Mouse (Mus musculus): ENCODE results near the gene Sgca. TPM values are rescaled to one million over a fixed set of nuclear protein-coding genes. Genes with fewer than 3 reads are reported as not detected.

Gene Sgca
- polyA plus RNA-seq, 1 experiment from 2014 or later = not detected

DNA sequence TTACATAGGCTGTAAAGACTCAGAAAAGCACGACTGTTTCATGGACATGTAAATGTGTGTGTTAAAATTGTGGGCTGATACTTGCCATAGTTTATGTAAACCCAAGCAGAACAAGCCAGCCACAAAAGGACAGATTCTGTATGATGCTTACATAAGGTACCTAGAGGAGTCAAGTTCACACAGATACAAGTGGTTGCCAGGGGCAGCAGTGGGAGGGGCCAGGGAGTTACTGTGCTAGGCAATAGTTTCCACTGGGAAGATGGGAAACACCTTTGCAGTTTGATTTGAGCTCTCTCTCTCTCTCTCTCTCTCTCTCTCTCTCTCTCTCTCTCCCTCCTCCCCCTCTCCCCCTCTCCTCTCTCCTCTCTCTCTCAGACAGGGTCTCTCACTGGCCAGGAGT lies 9.0 kb upstream of the Sgca start:
- 56% methylated on average over 1 of the region's 1 CpGs for WGBS
- no peak for DNase-seq (ENCODE audit: low spot score)

GRCm38 (mm10) chr11:94979462-94980179 lies 3.5 kb upstream of the Sgca start:
- WGBS = 78% methylated on average over 11 of the region's 11 CpGs
- Histone ChIP-seq H3K9me3 (replicated peaks; ENCODE audit: control insufficient read depth, low read length) (no peaks in the 10 kb centered on the region), H3K27me3 (replicated peaks; ENCODE audit: control insufficient read depth, insufficient read depth, low read length) (no peaks in the 10 kb centered on the region), H3K36me3 (ENCODE audit: control insufficient read depth, insufficient read depth, low read length) (no peaks in the 10 kb centered on the region), H3K4me1 (ENCODE audit: control insufficient read depth, insufficient read depth, low read length) (peaks cover 7% of the 10 kb centered on the region; the same call in 1 of the 2 replicates), H3K4me2 (ENCODE audit: low read length) (peak overlapping the region; percentile 49), H3K9ac (ENCODE audit: low read length) (peak overlapping the region; percentile 70; the same call in 1 of the 2 replicates), H3K4me3 (ENCODE audit: low read depth, low read length) (no peak overlapping the region), H3K27ac (ENCODE audit: low read depth, low read length) (peak overlapping the region; percentile 46; the same call in 1 of the 2 replicates)
- ATAC-seq = no peak
- DNase-seq (ENCODE audit: low spot score) = no peak

More for the DNA sequence above, 9.0 kb upstream of the Sgca start:
- no peaks in the 10 kb centered on the region for H3K9me3 ChIP-seq (replicated peaks; ENCODE audit: control insufficient read depth, low read length)
- no peak overlapping the region for H3K27ac ChIP-seq (ENCODE audit: low read depth, low read length)
- H3K4me2 ChIP-seq (ENCODE audit: low read length) = no peak overlapping the region
- no peaks in the 10 kb centered on the region for H3K27me3 ChIP-seq (replicated peaks; ENCODE audit: control insufficient read depth, insufficient read depth, low read length)
- H3K4me3 ChIP-seq (ENCODE audit: low read depth, low read length) = no peak overlapping the region
- H3K36me3 ChIP-seq (ENCODE audit: control insufficient read depth, insufficient read depth, low read length) = no peaks in the 10 kb centered on the region
- no peak overlapping the region for H3K9ac ChIP-seq (ENCODE audit: low read length)
- no peak for ATAC-seq
- H3K4me1 ChIP-seq (ENCODE audit: control insufficient read depth, insufficient read depth, low read length) = peaks cover 9% of the 10 kb centered on the region

- H3K27ac ChIP-seq (ENCODE audit: low read depth, low read length) = peak overlapping the region; percentile 96
- peak overlapping the region; percentile 49 for H3K4me2 ChIP-seq (ENCODE audit: low read length)
- ATAC-seq (peak; percentile 97), DNase-seq (ENCODE audit: low spot score) (peak; percentile 98)
- no peaks in the 10 kb centered on the region for H3K9me3 ChIP-seq (replicated peaks; ENCODE audit: control insufficient read depth, low read length)
- WGBS = 1% methylated on average over 20 of the region's 20 CpGs
- peak overlapping the region; percentile 70 for H3K9ac ChIP-seq (ENCODE audit: low read length)
- no peaks in the 10 kb centered on the region for H3K36me3 ChIP-seq (ENCODE audit: control insufficient read depth, insufficient read depth, low read length)
- H3K27me3 ChIP-seq (replicated peaks; ENCODE audit: control insufficient read depth, insufficient read depth, low read length) = no peaks in the 10 kb centered on the region
- H3K4me3 ChIP-seq (ENCODE audit: low read depth, low read length) = peak overlapping the region; percentile 21
- H3K4me1 ChIP-seq (ENCODE audit: control insufficient read depth, insufficient read depth, low read length) = peaks cover 7% of the 10 kb centered on the region; the same call in 1 of the 2 replicates
These were observed 2.8 kb upstream of the Sgca start for GRCm38 (mm10) chr11:94978947-94979346.

GRCm38 (mm10) chr11:94978178-94978915 lies 2.2 kb upstream of the Sgca start:
- peak; percentile 74 for ATAC-seq
- WGBS = 35% methylated on average over 9 of the region's 9 CpGs

DNA sequence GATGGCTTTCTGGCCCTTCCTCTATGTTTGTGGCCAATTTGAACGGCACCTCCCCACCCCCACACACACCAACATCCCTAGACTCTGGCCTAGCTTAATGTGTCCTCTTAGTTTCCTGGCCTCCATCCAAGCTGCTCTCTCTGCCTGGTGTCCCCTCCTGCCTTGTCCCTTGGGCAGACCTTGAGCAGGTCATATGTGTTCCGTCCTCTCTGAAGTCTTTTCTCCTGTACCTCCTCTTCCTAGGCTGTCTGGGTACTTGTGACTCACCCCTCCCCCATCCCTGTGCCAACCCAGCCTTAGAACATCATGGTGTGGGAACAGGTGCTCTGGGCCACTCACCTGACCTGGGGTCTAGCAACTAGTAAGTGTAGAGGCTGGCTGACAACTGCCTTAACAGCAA lies 1.2 kb downstream of the Sgca start:
- Histone ChIP-seq H3K4me2 (ENCODE audit: low read length) (no peak overlapping the region), H3K36me3 (ENCODE audit: control insufficient read depth, insufficient read depth, low read length) (no peaks in the 10 kb centered on the region), H3K9ac (ENCODE audit: low read length) (no peak overlapping the region), H3K4me3 (ENCODE audit: low read depth, low read length) (no peak overlapping the region), H3K4me1 (ENCODE audit: control insufficient read depth, insufficient read depth, low read length) (peaks cover 7% of the 10 kb centered on the region; the same call in 1 of the 2 replicates), H3K9me3 (replicated peaks; ENCODE audit: control insufficient read depth, low read length) (no peaks in the 10 kb centered on the region), H3K27ac (ENCODE audit: low read depth, low read length) (no peak overlapping the region), H3K27me3 (replicated peaks; ENCODE audit: control insufficient read depth, insufficient read depth, low read length) (no peaks in the 10 kb centered on the region)
- 92% methylated on average over 2 of the region's 2 CpGs for WGBS
- DNase-seq (ENCODE audit: low spot score) (no peak), ATAC-seq (no peak)

More at GRCm38 (mm10) chr11:94978178-94978915, 2.2 kb upstream of the Sgca start:
- DNase-seq (ENCODE audit: low spot score) = peak; percentile 58
- Histone ChIP-seq H3K4me2 (ENCODE audit: low read length) (peak overlapping the region; percentile 49), H3K27me3 (replicated peaks; ENCODE audit: control insufficient read depth, insufficient read depth, low read length) (no peaks in the 10 kb centered on the region), H3K27ac (ENCODE audit: low read depth, low read length) (peak overlapping the region; percentile 96), H3K4me3 (ENCODE audit: low read depth, low read length) (peak overlapping the region; percentile 21), H3K4me1 (ENCODE audit: control insufficient read depth, insufficient read depth, low read length) (peaks cover 7% of the 10 kb centered on the region; the same call in 1 of the 2 replicates), H3K36me3 (ENCODE audit: control insufficient read depth, insufficient read depth, low read length) (no peaks in the 10 kb centered on the region), H3K9me3 (replicated peaks; ENCODE audit: control insufficient read depth, low read length) (no peaks in the 10 kb centered on the region), H3K9ac (ENCODE audit: low read length) (peak overlapping the region; percentile 70)

- ATAC-seq (no peak), DNase-seq (ENCODE audit: low spot score) (no peak)
- H3K27me3 ChIP-seq (replicated peaks; ENCODE audit: control insufficient read depth, insufficient read depth, low read length) = no peaks in the 10 kb centered on the region
- no peak overlapping the region for H3K4me2 ChIP-seq (ENCODE audit: low read length)
- H3K9me3 ChIP-seq (replicated peaks; ENCODE audit: control insufficient read depth, low read length) = no peaks in the 10 kb centered on the region
- H3K27ac ChIP-seq (ENCODE audit: low read depth, low read length) = no peak overlapping the region
- no peaks in the 10 kb centered on the region for H3K36me3 ChIP-seq (ENCODE audit: control insufficient read depth, insufficient read depth, low read length)
- H3K9ac ChIP-seq (ENCODE audit: low read length) = no peak overlapping the region
- 50% methylated on average over 4 of the region's 4 CpGs for WGBS
- peaks cover 4% of the 10 kb centered on the region; the same call in 1 of the 2 replicates for H3K4me1 ChIP-seq (ENCODE audit: control insufficient read depth, insufficient read depth, low read length)
- H3K4me3 ChIP-seq (ENCODE audit: low read depth, low read length) = no peak overlapping the region
These were observed 2.8 kb downstream of the Sgca start for GRCm38 (mm10) chr11:94973313-94973712.

- Histone ChIP-seq H3K27me3 (replicated peaks; ENCODE audit: control insufficient read depth, insufficient read depth, low read length) (no peaks in the 10 kb centered on the region), H3K36me3 (ENCODE audit: control insufficient read depth, insufficient read depth, low read length) (no peaks in the 10 kb centered on the region), H3K4me2 (ENCODE audit: low read length) (no peak overlapping the region), H3K4me1 (ENCODE audit: control insufficient read depth, insufficient read depth, low read length) (peaks cover under 1% of the 10 kb centered on the region; the same call in 1 of the 2 replicates), H3K9me3 (replicated peaks; ENCODE audit: control insufficient read depth, low read length) (no peaks in the 10 kb centered on the region), H3K4me3 (ENCODE audit: low read depth, low read length) (no peak overlapping the region), H3K27ac (ENCODE audit: low read depth, low read length) (no peak overlapping the region), H3K9ac (ENCODE audit: low read length) (no peak overlapping the region)
- no peak for DNase-seq (ENCODE audit: low spot score)
- WGBS = 64% methylated on average over 5 of the region's 5 CpGs
- ATAC-seq = no peak
These were observed 3.2 kb downstream of the Sgca start for GRCm38 (mm10) chr11:94972887-94973286.

DNA sequence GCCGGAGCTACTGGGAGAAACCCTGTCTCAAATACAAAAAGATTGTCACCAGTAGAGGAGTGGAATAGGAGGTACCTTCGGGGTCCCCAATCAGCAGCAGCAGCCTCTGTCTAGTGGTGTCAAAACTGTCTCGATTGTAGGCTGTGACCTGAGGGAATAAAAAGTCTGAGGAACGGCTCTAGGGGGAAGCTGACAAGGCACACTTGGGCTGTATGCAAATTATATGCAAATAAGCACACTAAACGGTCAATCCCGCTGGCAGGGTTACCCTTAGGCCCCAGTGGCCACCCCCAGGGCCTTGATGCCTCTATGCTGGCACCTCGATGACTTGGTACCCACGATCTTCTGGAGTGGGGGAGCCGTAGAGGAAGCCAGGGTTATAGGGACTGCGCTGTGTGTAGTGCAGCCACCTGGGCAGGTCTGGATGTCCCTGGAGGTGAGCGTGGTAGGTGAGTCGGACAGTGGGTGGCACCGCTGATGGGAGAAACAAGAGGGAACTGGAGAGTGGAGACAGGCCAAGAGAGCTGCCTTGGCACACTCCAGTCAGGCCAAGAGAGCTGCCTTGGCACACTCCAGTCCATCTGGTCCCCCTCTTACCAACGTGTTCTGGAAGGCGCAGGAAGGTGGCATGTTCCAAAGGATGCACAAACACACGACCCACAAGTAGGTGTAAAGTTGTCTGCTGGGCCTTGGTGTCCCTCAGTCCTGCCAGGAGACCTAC lies 4.1 kb downstream of the Sgca start:
- no peaks in the 10 kb centered on the region for H3K4me1 ChIP-seq (ENCODE audit: control insufficient read depth, insufficient read depth, low read length)
- no peak for ATAC-seq
- H3K9me3 ChIP-seq (replicated peaks; ENCODE audit: control insufficient read depth, low read length) = no peaks in the 10 kb centered on the region
- no peak overlapping the region for H3K4me2 ChIP-seq (ENCODE audit: low read length)
- 61% methylated on average over 16 of the region's 16 CpGs for WGBS
- DNase-seq (ENCODE audit: low spot score) = no peak
- H3K4me3 ChIP-seq (ENCODE audit: low read depth, low read length) = no peak overlapping the region
- H3K27me3 ChIP-seq (replicated peaks; ENCODE audit: control insufficient read depth, insufficient read depth, low read length) = no peaks in the 10 kb centered on the region
- no peaks in the 10 kb centered on the region for H3K36me3 ChIP-seq (ENCODE audit: control insufficient read depth, insufficient read depth, low read length)
- no peak overlapping the region for H3K27ac ChIP-seq (ENCODE audit: low read depth, low read length)
- H3K9ac ChIP-seq (ENCODE audit: low read length) = no peak overlapping the region

Measured in forebrain, embryonic 14.5 days (tissue).